Mouse (Mus musculus) cerebellum, adult 18-20 months (tissue): ENCODE results near the gene Cdk8.
"Not testable (repeated sequence)": the region's sequence is repeated elsewhere in the genome, so short reads cannot be mapped to it uniquely, and the experiment has no call there.

Experiments
- DNase-seq, 2 experiments: peaks; one replicate each; pipeline ENCODE4 v3.0.0; 2021

The Cdk8 gene

DNA sequence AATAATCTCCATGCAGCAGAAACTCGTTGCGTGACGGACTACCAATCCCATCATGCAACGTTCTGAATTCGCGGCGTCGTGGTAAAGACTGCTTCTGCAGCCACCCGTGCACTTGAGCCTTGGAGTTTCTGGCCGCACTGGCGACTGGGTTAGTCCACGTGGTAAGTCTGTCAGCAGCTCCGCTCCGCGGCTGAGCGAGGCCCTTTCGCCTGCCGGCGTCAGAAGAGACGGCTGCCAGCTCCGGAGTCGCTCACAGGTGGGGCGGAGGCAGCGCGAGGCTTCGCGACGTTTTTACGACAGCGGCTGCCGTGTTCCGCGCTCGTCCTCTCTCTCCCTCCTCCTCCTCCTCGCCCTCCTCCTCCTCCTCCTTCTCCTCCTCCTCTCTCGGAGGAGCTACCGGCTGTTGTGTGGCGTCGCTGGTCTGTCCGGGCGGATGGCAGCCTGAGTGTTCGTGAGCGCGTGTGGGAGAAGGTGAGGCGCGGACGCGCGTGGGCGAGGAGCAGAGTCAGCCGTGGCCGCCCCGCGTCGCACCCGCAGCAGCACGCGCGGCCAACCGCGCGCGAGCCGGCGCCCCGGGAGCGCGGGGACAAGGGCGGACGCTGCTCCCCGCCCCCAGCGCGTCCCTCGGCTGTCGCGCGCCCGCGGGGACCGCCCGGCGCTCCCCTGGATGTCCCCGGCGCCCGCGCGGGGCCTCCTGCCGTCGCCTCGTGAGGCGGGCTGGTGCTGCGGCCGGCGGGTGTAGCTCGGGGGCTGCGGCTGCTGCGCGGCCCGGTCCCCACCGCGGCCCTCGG is at the start of gene Cdk8:
Gene Cdk8 (plus strand): TSS at position 367 of the 791 bp plus-strand sequence.
- DNase-seq, result peak; percentile 92 to 96

DNA sequence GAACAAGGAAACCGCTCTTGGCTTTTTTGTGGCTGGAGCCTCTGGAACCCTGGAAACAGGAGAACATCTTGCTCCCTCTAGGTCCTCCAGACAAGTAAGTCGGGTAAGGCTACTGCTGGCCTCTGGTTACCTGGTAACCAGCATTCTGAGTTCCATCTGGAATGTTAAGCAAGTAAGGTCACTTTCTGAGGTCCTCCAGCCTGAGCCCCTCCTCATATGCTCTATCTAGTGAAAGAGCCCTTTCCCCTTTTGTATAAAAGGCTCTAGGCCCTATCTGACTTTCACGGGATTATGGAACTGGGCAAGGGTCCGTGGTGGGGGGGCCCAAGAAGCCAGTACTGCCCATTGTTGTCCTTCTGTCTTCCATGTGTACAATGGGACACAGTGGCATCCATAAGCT is 45.8 kb upstream of the Cdk8 start, which contains the start of gene 1700001J03Rik:
Gene 1700001J03Rik (minus strand): TSS at position 101 of the 400 bp plus-strand sequence.
- DNase-seq, result not testable (repeated sequence)

DNA sequence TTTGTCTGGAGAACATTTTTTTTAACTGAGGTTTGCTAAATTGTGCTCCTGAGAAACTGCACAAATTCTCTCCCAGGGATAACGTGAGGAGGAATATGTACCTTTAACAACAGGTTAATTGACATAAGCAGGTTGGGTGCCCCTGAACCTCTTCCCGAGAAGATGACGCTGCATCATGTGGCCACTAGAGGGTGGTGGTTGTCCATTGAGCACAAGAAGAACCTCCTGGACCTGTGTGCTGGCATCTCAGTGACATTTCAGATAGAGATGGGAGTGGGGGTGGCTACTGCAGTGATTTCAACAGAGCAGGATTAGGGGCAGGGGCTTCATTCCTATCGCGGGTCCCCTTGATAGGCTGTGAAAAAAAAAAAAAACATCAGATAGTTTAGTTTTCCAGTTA is 43.6 kb upstream of the Cdk8 start:
- peak; percentile 83 to 84 for DNase-seq

DNA sequence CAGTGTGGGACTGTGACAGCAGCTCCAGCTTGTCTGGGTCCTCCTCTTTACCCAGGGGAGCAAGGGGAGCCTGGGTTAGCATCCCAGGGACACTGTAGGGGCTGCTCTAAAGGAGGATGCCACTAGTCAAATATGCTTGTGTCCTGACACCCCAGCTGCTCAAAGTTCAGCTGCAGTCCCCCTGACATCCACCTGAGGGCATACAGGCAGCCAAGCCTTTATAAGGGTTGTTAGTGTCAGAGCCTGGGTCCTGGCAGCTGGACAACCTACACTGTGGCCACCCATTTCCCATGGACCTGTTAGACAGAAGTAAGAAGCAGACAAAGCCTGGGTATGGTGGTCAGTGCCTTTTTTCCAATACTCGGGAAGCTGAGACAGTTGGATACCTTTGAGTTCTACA is 42.9 kb upstream of the Cdk8 start:
- peak in 1 of 2 experiments; percentile 22 for DNase-seq

DNA sequence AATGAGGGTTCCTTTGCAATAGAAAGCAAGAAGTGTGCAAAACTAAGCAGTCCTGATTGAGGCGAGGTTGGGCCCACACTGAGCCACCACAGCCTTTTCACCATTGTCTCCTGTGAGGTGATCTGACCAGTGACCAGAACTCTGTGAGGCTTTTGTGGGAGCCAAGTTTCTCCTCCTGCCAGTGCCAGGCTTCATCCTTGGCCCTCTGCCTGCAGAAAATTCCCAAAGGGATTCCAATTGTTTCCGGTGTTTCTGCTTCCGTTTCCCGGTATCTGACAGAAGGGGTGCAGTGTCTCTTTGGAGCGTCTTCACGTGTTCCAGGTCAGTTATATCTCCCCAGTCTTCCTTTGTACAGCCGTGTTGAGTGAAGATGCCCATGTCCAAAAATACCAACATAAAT is 42.3 kb upstream of the Cdk8 start:
- DNase-seq, result peak; percentile 30 to 56

DNA sequence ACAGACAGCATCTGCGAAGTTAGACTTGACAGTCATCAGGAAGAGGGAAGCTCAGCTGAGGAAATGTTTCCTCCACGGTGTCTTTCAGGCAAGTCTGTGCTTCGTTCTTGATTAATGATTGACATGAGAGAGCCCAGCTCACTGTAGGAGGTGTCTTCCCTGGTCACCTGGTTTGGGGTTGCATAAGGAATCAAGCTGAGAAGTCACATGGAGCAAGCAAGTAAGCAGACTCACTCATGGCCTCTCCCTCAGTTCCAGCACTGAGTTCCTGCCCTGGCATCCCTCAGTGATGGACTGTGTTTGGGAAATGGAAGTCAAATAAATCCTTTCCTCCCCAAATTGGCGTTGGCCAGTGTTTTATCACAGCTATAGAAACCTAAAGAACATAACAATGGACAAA is 40.9 kb upstream of the Cdk8 start:
- peak in 1 of 2 experiments; percentile 17 for DNase-seq

DNA sequence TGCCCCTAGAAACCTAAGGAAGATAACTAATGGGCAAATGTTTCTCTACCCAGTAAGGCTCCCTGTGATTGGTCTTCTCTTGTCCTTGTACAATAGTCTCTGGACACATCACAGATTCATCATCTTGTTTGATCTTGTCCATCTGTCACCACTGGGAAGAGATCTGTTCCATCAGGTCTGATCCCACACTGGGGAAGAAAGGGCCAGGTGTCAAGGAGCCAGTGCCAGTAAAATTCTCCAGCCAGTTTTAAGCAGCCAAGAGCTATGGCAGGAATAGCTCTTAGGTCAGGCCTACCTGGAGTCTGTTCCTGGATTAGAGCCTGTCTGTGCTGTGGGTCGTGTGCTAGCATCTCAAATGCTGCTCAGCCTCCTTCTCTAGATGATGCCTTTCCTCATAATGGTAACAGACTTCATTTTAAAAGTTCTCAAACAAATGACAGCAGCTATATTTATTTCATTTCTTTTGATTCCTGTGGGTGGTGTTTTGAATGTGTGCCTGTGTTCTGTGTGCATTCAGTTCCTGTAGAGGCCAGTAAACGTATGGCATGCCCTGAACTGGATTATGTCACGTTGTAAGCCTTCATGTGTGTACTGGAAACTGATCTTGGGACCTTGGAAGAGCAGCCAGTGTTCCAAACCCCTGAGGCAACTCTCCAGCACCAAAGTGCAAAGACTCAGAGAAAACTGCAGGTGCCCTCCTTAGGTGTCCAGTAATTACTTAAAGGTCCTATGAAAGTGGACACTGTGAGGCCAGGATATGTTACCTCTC is 40.3 kb upstream of the Cdk8 start:
- DNase-seq, result peak; percentile 82 to 89

DNA sequence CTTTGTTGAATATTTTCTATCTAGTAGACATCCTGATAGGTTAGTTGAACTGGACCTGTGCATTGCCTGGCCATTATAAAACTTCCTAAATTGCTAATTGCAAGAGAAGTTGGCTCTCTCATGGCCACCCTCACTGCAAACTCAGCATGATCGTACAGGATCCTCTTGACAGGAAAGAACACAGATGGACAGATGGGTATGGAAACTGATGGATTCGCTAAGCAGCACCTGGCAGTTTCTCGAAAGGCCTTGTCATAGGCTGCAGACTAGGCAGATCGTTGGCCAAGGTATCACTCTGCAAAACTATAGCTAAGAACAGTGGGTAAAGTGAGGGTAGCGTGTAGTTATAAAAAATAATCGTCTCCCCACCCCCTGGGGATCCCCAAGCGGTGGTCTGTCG is 37.7 kb upstream of the Cdk8 start:
- DNase-seq, result peak; percentile 42 to 45

DNA sequence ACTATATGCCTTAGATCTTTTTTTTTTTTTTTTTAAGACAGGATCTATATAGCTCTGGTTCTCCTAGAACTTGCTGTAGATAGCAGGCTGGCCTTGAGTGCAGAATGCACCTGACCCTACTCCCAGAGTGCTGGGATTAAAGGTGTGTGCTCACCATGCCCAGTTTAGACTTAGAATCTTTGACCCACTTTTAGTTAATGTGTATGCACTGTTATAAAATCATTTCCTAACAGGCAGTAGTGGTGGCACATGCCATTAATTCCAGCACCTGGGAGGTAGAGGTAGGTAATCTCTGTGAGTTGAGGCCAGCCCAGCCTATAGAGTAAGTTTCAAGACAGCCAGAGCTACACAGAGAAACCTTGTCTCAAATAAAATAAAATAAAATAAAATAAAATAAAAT is 32.0 kb upstream of the Cdk8 start:
- no peak for DNase-seq

DNA sequence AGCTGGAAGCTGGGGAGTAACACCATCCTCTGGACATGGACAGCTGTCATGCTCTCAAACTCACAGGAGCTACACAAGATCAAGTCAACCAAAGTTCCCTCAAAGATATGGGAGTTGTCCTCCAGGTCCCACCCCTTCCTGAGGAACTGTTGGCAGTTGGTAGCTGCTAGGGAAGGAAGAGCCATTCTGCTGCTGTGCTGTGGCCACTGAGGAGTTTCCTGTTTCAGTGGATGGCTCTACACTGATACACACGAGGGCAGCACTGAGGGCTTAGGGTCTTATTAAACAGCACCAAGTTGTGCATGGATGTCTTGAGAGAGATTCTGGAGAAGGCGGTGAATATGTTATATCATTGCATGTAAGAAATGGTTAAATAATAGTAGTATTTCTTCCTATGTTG is 31.5 kb upstream of the Cdk8 start:
- no peak for DNase-seq

DNA sequence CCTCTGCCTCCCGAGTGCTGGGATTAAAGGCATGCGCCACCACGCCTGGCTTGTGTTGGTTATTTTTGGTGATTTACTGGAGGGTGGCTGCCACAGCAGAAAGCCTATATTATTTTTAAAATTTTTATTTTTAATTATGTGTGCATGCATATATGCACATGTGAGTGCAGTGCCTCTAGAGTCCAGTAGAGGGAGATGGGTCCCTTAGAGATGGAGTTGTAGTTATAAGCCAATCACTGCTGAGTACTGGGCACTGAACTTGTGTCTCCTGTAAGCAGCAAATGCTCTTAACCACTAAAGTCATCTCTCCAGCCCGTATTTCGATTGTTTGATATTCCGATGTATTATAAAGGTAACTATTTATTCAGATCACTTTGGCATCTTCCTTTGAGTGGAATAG is 30.4 kb upstream of the Cdk8 start:
- no peak for DNase-seq

DNA sequence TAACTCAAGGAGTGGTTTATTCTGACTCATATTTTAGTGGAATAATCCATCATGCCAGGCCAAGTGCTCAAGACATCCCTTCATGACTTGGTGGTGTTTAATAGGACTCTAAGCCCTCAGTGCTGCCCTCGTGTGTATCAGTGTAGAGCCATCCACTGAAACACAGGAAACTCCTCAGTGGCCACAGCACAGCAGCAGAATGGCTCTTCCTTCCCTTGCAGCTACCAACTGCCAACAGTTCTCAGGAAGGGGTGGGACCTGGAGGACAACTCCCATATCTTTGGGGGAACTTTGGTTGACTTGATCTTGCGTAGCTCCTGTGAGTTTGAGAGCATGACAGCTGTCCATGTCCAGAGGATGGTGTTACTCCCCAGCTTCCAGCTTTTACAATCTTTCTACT is 27.1 kb upstream of the Cdk8 start:
- no peak for DNase-seq

DNA sequence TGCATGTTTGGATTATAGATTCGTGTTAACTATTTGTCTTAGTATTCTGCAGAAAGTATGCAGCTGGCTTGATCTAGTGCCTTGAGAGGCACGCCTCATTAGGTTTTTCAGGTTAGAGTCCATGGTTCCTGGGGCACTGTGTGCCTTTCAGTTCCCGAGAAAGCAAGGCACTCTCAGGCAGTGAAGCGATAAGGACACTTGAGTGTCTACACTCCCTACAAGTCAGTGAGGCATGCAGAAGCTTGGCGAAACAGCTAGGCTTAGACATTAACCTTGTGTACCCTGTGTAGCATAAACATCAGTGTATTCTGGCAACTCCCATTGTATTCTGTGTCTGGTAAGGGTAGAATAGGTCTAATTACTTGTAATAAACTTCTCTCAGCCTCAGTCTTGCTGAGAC is 25.5 kb upstream of the Cdk8 start:
- no peak for DNase-seq

DNA sequence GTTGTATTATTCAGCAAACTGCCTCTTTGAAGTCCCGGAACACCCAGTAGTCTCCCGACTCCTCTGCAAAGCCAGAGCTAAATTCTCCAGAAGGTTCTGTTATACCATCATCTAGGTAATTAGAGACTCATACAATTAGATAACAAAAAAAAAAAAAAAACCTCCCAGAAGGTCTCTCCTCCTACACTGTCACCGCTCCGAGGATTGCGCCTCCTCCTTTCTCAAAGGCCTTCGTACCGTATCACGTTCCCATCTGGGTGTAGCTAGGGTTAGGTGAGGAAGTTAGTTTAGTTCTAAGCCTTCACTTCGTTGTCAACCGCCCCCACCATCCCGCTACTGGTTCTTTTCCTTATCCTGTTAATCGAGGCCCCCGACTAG is 10.5 kb upstream of the Cdk8 start:
- no peak for DNase-seq

DNA sequence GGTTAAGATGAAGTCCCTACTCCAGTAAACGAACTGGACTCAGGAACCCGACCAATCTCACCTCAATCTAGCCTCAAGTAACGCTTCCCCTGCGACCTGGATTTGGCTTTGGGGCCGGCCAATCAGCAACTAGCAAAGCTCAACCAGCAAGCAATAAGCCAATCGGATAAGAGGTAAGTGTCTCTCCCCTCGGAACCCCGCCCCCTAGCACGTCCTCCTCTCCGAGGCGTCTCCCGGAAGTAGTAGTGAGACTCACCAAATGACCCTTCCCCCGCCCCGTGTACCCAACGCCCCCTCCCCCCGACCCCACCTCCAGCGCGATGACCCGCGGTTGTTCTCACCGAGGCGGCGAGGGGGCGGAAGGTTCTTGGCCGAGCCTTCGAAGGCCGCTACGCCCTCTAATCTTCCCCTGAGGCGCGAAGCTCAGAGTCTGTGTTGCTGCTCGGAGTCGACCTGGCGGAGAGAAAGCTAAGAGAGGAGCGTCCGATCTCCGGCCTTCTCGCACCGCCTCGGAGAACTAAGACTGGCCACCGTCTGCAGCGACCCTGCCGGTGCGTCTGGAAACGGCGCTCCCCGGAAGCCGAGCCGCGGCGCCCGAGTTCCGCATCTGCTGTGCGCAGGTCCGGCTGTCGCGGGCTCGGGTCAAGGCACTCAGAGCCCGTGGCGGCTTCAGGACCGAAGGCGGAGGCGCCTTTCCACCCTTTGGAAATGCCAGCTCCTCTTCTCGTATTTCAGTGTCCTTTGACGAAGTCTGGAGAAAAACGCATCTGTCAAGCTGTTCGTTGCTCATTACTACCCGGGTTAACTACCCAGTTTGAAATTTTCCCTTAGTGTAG is 9.9 kb upstream of the Cdk8 start, which contains the start of gene Rnf6:
Gene Rnf6 (minus strand): TSS at position 677 of the 836 bp plus-strand sequence.
- DNase-seq, result peak; percentile 92 to 98

DNA sequence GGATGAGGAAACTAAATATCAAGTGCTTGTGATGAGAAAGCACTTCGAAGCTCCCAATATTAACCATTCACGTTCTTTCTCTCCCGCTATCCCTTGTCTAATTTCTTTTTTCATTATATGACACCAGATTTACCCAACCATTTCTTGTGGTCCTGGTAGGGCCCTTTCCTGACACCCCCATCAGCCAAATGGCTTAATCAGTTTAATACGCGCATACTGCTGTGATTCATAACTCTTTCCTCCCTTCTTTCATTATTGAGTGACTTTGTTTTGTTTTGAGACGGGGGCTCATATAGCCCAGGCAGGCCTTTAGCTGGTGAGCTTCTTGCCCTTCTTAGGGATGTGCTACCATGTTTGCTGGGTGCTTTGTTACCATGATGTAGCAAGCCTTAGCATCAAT is 9.3 kb upstream of the Cdk8 start:
- no peak for DNase-seq

DNA sequence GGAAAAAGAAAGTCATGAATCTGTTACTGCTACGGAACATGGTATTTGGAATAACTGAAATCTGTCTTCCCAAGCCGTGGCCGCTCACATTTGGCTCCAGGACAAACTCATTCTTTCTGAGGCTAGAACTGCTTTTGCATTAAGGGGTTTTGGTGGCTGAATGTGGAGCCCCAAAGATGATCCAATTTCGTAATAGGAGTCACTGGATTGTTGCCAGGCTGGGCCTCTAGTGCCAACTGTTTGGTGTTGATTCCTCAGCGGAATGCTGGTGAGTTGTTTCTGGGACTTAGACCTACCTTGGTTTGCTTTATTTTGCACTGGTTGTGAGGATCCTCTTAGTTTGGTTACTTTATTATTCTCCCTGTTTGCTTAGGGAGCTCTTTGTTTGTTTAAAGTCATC is 7.2 kb upstream of the Cdk8 start:
- DNase-seq, result no peak

DNA sequence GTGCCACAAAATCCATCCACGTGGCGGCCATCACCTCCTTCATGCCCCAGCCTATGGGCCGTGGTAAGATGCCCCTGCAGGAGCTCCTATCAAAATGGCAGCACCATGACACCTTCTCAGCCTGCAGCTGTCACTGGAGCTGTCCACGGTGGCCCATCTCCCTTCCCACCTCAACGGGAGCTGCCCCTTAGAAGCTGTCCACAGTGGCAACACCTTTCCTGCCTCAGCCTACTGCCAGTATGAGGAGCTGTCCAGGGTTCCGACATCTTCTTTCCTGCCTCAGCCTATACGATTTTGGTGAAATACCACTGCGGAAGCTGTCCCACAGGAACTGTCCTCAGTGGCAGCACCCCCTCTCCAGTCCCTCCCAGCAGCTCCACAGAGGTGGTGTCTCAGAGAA is 3.5 kb upstream of the Cdk8 start:
- DNase-seq, result no peak

DNA sequence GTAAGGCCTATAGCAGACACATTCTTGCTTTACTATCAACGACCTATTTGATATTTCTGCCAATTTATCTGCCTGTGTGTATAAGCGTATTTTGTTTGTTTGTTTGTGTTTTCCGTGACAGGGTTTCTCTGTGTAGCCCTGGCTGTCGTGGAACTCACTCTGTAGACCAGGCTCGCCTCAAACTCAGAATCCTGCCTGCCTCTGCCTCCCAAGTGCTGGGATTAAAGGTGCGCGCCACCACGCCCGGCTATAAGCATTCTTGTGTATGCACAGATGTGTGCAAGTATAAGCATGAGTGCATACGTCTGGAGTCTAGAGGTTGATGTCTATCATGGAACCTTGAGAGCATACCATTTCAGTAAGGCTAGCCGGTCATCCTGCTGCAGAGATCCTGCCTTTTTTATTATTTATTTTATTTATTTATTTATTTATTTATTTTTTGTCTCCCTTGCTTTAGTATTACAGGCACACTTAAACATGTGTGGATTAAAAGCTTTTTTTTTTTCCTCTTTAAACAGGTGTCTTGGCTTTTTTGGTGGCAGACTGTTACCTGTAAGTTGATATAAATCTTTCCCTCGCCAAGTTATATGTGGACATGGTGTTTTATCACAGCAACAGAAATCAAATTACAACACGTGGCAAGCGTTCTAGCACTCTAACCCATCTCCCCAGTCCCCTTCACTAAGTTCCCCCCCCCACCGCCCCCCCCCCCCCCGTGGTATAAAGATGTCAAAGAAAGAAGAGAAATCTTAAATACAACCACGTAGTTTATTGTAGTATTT is 970 bp upstream of the Cdk8 start:
- no peak for DNase-seq

DNA sequence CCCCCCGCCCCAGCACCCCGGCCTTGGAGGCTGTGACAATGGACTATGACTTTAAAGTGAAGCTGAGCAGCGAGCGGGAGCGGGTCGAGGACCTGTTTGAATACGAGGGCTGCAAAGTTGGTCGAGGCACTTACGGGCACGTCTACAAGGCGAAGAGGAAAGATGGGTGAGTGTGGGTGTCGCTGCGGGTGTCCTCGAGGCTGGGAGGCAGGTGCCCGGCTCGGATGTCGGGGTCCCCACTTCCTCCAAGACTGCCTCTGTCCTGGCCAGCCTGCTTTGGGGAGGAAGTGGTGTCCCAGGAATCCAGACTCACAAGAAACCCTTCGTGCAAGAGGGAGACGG is 596 bp downstream of the Cdk8 start:
- DNase-seq, result peak in 1 of 2 experiments; percentile 35

DNA sequence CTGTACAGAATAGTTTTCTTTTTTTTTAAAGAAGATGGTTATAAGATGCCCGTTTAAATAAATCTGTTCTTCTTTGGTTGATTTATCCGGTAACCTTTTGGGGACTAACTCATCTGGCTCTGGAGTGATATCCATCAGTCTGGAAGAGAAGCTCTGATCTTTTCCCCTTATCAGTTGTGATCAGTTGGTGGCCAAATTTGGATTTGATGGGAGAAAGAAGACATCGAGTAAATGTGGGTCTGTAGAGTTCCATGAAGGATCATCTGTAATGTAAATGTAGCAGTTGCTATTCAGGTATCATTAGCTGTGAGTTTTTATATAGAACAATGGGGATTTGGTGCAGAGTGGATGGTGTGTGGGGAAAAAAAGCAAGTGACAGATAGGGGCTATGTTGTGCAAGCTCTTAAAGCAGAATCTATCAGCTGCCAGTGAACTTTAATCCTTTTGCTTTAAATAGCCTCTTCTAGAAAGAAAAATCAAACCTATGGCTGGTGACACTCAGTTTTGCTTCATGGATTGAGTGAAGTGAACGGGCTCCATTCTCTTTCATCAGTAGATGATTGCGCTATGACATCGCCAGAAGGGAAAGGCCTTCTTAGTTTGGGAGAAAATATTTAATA is 1.1 kb downstream of the Cdk8 start:
- no peak for DNase-seq

DNA sequence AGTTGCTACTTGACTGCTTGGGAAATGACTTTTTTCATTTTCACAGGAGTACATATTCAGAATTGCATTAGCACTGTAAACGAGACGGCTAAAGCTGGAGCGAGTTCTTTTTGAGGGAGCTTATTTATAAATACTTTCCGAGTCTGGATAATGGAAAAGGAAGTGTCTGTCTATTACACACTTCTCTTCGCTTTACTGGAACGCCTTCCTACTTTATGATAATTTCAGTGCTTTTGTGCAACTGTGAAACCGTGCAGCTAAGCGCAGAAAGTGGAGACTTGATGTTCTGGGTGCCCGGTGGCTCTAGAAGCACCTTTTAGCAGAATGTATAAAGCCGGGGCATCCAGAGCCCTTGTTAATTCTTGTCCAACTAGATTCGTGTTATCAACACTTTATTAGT is 1.8 kb downstream of the Cdk8 start:
- DNase-seq, result no peak
